Mouse (Mus musculus) right cerebral cortex, adult 2 months (tissue): ENCODE data around the gene Ppp1r10.
"Not testable (repeated sequence)": the region's sequence is repeated elsewhere in the genome, so short reads cannot be mapped to it uniquely, and the experiment has no call there.

ENCODE experiments used
- DNase-seq, 2 experiments: peaks; one replicate each; pipeline ENCODE4 v3.0.0; 2021 to 2022; ENCODE audit warnings: low spot score in 2 of 2

Ppp1r10 gene

GRCm38 (mm10) chr17:35930627-35931026 is 14.4 kb downstream of the Ppp1r10 start:
- no peak for DNase-seq

GRCm38 (mm10) chr17:35932608-35933007 is 16.4 kb downstream of the Ppp1r10 start:
- DNase-seq, result no peak

- not testable (repeated sequence) for DNase-seq
These were observed 19.5 kb downstream of the Ppp1r10 start for GRCm38 (mm10) chr17:35935763-35936162.

GRCm38 (mm10) chr17:35937700-35938348 is 21.6 kb downstream of the Ppp1r10 start:
- peak; percentile 45 to 47 for DNase-seq

- DNase-seq, result no peak
These were observed 22.9 kb downstream of the Ppp1r10 start for GRCm38 (mm10) chr17:35939108-35939507.

DNA sequence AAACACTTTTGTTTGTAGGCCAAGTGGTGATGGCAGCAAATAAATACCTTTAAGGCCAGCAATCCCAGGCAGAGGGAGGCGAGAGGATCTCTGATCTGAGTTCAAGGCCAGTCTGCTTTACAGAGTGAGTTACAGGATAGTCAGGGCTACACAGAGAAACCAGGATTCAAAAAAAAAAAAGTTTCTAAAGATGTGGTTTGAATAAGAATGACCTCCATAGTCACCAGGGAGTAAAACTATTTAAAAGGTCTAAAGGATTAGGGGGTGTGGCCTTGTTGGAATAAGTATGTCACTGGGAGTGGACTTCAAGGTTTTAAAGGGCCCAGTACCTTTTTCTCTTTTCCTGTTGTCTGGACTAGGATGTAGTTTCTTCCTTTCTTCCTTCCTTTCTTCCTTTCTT is 23.7 kb downstream of the Ppp1r10 start:
- no peak for DNase-seq

DNA sequence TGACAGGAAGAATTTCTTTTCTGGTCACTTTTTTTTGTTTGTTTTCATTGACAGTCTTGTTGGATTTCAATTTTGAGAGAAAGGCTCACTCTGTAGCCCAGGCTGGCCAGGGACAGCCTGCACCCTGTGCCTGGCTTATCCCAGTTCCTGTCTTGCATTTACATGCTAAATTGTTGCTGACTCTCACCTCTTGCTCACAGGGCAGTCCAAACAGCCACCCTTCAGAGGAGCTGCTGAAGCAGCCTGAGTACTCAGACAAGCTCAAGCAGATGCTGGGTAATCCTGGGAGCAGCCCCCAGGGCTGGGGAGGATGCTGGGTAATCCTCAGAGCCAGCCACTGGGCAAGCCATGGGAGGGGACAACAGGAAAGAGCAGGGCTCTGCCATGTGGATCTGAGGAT is 34.7 kb downstream of the Ppp1r10 start:
- DNase-seq, result not testable (repeated sequence)

- not testable (repeated sequence) for DNase-seq
These were observed 36.3 kb downstream of the Ppp1r10 start for GRCm38 (mm10) chr17:35952559-35952958.

- DNase-seq, result no peak
These were observed 38.4 kb downstream of the Ppp1r10 start for GRCm38 (mm10) chr17:35954665-35955064.

DNA sequence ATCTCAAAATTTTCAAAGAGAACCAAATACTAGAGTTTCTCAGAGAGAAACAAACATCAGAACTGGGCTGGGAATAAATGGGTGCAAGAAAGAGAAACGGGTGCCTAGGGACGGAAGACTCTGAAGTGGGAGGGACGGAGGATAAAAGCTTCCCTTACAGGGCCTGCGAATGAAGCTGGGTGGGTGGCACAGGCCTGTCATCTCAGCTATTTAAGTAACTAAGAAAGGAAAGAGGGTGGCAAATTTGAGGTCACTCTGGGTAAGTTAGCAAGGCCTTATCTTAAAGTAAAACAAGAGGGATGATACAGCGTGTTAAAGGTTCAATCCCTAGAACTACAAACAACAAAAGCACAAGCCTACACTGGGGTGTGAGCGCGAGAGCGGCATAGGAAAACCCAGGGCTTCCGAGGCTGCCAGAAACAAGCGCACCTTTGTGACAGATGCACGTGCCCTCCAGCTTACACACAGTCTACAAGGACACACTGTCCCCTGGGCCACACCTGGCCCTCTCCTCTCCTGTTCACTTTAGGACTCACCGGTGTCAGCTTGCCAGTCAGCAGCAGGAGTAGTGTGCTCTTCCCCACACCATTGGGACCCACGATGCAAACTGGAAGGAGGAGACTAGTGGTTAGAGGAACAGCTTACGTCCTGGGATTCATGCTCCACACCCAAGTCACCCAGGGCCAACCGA is 42.4 kb downstream of the Ppp1r10 start:
- DNase-seq, result no peak

DNA sequence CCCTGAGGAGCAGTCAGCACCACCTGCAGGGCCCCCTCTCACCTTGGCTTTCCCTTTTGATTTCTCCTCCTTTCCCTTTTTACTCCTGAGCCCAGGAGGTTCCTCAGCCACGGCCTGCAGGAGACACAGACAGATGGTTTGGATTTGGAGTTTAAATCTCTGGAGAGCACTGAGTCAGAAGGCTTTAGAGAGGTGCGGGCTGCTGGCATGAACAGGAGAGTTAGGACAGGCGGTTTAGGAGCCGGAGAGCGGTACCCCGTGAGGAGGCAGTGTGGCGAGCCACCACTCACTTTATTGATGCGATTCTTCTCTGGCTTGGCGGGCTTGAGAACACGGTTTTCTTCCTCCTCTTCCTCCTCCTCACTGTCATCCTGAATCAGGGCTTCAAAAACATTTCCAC is 47.0 kb downstream of the Ppp1r10 start:
- DNase-seq, result no peak

- no peak for DNase-seq
These were observed 51.4 kb downstream of the Ppp1r10 start for GRCm38 (mm10) chr17:35967621-35968020.

DNA sequence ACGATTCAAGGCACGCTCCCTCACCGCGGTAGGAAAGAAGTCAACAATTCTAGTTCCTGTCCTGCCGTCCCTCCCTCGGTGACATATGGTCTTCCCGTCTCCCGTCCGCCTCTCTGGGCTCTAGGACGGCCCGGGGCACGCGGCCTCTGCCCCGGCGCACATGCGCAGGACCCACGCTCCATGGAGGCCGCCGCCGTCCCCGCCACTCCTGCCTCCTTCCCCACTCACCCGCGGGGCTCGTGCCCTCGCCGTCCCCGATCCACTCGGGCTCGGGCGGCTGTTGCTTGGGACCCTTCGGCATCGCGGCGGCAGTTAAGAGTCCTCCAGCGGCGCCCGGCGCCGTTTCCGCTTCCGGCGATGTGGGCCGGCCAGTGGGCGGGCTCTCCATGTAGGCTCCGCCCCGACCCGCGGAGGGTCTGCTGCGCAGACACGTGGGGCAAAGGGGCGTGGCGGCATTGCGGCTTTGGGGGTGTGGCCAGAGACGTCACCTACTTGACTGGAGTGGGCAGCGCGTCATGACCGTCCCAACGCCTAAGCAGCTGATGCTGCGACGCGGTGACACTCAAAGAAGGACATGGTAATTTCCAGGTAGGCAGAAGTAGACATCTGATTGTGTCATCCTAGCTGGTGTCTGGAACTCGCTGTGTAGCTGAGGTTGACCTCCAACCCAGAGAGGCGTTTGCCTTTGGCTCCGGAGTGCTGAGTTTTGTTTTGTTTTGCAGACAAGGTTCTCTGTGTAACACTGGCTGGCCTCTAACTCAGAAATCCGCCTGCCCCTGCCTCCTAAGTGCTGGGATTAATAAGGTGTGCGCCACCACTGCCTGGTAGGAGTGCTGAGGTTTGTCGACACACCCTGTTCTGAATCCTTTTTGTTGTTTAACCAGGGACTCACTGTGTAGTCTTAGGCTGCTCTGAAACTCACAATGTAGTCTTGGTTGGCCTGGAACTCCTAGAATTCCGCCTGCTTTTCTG is 53.5 kb downstream of the Ppp1r10 start, which contains the start of gene Abcf1:
TSS of gene Abcf1 (minus strand) at position 344 of the 972 bp plus-strand sequence.
- peak; percentile 98 to 99 for DNase-seq

DNA sequence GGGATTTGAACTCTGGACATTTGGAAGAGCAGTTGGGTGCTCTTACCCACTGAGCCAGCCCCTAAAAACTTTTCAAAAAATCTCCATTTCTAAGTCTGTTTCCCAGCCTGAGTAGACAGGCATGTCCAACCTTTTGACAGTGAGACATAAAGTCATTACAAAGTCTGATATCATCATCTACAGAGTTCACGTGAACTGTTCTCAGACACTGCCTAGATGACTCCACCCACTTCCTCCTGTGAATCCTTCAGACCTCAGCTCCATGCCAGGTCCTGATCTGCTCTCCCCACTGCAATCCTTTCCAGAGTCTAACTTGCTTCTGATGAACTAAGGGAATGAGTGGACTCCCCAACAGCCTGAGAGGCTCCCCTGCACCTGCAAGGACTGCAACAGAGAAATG is 55.9 kb downstream of the Ppp1r10 start:
- no peak for DNase-seq

- peak in 1 of 2 experiments; percentile 84 for DNase-seq
These were observed 62.7 kb downstream of the Ppp1r10 start for GRCm38 (mm10) chr17:35978811-35979400.

DNA sequence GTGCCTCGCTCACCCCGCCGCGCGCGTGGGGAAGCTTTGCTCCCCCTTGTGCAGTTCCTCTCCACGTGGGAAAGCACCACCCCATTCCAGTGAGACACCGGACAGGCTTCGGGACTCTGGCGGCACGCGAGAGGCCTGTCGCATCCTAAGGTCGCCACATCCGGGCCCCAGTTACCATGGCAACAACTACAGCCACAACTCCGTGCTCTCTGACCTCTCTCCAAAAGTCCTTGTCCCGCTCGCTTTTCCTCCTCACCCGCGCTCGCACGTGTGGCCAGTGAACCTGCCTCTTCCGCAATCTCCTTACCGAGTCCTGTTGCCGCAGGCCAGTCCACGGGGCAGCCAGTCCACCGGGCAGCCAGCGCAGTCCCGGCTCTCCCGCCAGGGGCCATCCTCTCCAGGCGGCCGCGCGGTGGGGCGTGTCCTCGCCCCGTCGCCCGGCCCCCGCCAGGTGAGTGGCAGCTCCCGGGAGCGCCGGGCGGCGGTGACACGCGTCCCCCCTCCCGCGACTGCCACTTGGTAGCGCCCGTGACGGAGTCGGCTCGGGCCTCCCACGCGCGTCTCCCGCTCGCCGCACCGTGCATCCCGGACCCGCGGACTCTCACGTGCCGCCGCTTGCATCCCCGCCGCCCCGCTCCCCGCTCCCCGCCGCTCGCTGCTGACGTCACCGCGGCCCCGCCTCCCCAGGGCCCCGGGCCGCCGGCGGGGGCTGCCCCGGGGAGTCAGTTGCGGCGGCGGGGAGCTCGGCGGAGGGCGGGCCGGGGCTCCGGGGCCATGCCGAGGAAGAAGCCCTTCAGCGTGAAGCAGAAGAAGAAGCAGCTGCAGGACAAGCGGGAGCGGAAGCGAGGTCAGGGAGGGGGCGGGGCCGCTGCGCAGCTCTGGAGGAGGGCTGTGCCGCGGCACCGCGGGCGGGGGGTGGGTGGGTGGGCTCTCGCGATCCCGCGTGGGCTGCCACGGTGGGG is 63.4 kb downstream of the Ppp1r10 start, which contains the start of the genes Gnl1 and Prr3:
TSS of gene Gnl1 (plus strand) at position 451 of the 962 bp plus-strand sequence.
TSS of gene Prr3 (minus strand) at position 836 of the 962 bp plus-strand sequence.
- DNase-seq, result peak; percentile 90 to 96

GRCm38 (mm10) chr17:35980363-35980754 is 64.1 kb downstream of the Ppp1r10 start:
- peak; percentile 37 to 58 for DNase-seq

DNA sequence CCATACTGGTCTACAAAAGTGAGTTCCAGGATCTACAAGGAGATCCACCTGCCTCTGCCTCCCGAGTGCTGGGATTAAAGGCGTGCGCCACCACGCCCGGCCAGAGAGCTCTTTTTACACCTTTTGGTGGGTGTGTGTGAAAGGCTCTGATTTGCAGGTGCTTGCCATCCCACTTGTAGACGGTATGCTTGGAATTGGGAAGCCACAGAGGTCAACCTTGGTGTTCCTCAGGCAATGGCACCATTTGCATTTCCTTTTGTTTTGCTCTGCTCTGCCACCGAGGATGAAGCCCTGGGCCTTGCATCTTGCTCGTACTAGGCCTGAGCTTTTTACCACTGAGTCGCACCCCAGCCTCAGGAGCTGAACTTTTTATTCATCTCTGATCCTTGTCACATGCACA is 65.5 kb downstream of the Ppp1r10 start:
- DNase-seq, result no peak
